Mouse (Mus musculus): ENCODE measurements around the gene Olfr1361. TPM values are rescaled to one million over a fixed set of nuclear protein-coding genes. Genes with fewer than 3 reads are reported as not detected.

The Olfr1361 gene
- polyA plus RNA-seq (2012; rRNA removed) (not detected in 2 replicates), polyA plus RNA-seq (2014; fragmentation: Nextera tagmentation; extraction: Ambion mirVana) (not detected in 2 replicates)

GRCm38 (mm10) chr13:21663286-21663685 is at the start of gene Olfr1361:
TSS of gene Olfr1361 (minus strand) at chr13:21663386.
- no peaks in the 10 kb centered on the region for H3K9me3 ChIP-seq (ENCODE audit: control insufficient read depth, low read length)
- no peaks in the 10 kb centered on the region for H3K36me3 ChIP-seq (replicated peaks; ENCODE audit: control insufficient read depth, insufficient read depth, low read depth)
- no peak within 1 kb of the TSS for H3K4me3 ChIP-seq (ENCODE audit: insufficient read depth in 1 of 2, low read depth in 2 of 2, low read length in 2 of 2)
- no peaks in the 10 kb centered on the region for H3K27me3 ChIP-seq (ENCODE audit: control insufficient read depth, insufficient read depth, low read length)
- no peak for TF ChIP-seq CTCF (IDR thresholded peaks at IDR 0.05; ENCODE audit: low read depth)
- TF ChIP-seq EP300 (IDR thresholded peaks at IDR 0.05; ENCODE audit: low read depth), result no peak
- DNase-seq (ENCODE audit: low read depth in 3 of 3, low spot score in 3 of 3) (no peak), ATAC-seq (ENCODE audit: insufficient read depth) (no peak)
- no peak within 1 kb of the TSS for H3K27ac ChIP-seq
- WGBS (ENCODE audit: insufficient replicate concordance), result 57% methylated on average over 2 of the region's 2 CpGs
- no peak within 1 kb of the TSS for H3K9ac ChIP-seq (replicated peaks)
- H3K4me1 ChIP-seq (replicated peaks; ENCODE audit: control insufficient read depth in 2 of 2, insufficient read depth in 2 of 2, low read length in 1 of 2), result no peaks in the 10 kb centered on the region
- no peak within 1 kb of the TSS for H3K4me2 ChIP-seq (ENCODE audit: low read depth)

- H3K4me2 ChIP-seq (ENCODE audit: low read depth), result peak overlapping the region; percentile 73
- H3K4me1 ChIP-seq (replicated peaks; ENCODE audit: control insufficient read depth in 2 of 2, insufficient read depth in 2 of 2, low read length in 1 of 2), result peaks cover 12 to 21% of the 10 kb centered on the region in 2 experiments
- no peak for TF ChIP-seq CTCF (IDR thresholded peaks at IDR 0.05; ENCODE audit: low read depth)
- peak; percentile 58 for TF ChIP-seq EP300 (IDR thresholded peaks at IDR 0.05; ENCODE audit: low read depth)
- H3K9ac ChIP-seq (replicated peaks), result peak overlapping the region; percentile 29
- ATAC-seq (ENCODE audit: insufficient read depth) (no peak), DNase-seq (ENCODE audit: low read depth in 3 of 3, low spot score in 3 of 3) (no peak)
- no peaks in the 10 kb centered on the region for H3K36me3 ChIP-seq (replicated peaks; ENCODE audit: control insufficient read depth, insufficient read depth, low read depth)
- H3K9me3 ChIP-seq (ENCODE audit: control insufficient read depth, low read length), result no peaks in the 10 kb centered on the region
- H3K27me3 ChIP-seq (ENCODE audit: control insufficient read depth, insufficient read depth, low read length), result no peaks in the 10 kb centered on the region
- H3K27ac ChIP-seq, result no peak overlapping the region
- peak overlapping the region in 1 of 2 experiments; percentile 47; a peak in 2 of 4 replicates for H3K4me3 ChIP-seq (ENCODE audit: insufficient read depth in 1 of 2, low read depth in 2 of 2, low read length in 2 of 2)
- WGBS (ENCODE audit: insufficient replicate concordance), result 22% methylated on average over 4 of the region's 4 CpGs
Observed at GRCm38 (mm10) chr13:21711698-21712097, 48.5 kb upstream of the Olfr1361 start.

DNA sequence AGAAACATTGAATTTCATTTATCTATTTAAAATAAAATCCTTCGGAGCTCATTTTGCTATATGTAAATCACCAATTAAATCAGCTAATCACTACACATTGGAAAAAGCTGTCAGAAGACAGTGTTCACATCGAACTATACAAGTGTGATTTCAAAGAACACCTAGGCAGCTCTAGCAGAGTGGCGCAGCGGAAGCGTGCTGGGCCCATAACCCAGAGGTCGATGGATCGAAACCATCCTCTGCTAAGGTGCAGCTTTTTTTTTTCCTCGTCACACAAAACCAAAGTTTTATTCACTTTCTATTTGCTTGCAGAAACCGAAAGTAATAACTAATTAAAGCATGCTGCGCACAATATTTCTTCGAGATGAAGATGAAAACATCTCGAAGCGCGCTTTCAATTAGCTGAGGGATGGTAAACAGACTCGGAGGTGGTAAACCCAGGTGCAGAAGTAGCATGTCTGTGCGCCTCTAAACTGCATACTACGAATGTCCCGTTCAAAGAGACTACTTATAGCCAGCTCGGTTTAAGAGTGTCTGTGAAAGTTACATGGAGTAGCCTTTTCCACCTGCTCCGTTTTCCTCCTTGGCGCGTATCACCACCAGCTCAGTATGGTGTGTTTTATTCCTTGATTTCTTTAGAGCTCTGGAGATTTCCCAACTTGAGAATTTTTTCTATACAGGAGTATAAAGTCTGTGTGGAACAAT is 47.8 kb upstream of the Olfr1361 start:
- no peaks in the 10 kb centered on the region for H3K27me3 ChIP-seq (ENCODE audit: control insufficient read depth, insufficient read depth, low read length)
- peaks cover 12 to 21% of the 10 kb centered on the region in 2 experiments for H3K4me1 ChIP-seq (replicated peaks; ENCODE audit: control insufficient read depth in 2 of 2, insufficient read depth in 2 of 2, low read length in 1 of 2)
- TF ChIP-seq EP300 (IDR thresholded peaks at IDR 0.05; ENCODE audit: low read depth) (no peak), CTCF (IDR thresholded peaks at IDR 0.05; ENCODE audit: low read depth) (no peak)
- H3K9me3 ChIP-seq (ENCODE audit: control insufficient read depth, low read length), result no peaks in the 10 kb centered on the region
- H3K4me2 ChIP-seq (ENCODE audit: low read depth), result peak overlapping the region; percentile 73
- 2% methylated on average over 22 of the region's 22 CpGs for WGBS (ENCODE audit: insufficient replicate concordance)
- H3K9ac ChIP-seq (replicated peaks), result peak overlapping the region; percentile 29
- peak overlapping the region; percentile 77 to 83 for H3K4me3 ChIP-seq (ENCODE audit: insufficient read depth in 1 of 2, low read depth in 2 of 2, low read length in 2 of 2)
- DNase-seq (ENCODE audit: low read depth in 3 of 3, low spot score in 3 of 3) (peak in 2 of 3 experiments; percentile 49 to 70), ATAC-seq (ENCODE audit: insufficient read depth) (peak; percentile 67)
- H3K36me3 ChIP-seq (replicated peaks; ENCODE audit: control insufficient read depth, insufficient read depth, low read depth), result no peaks in the 10 kb centered on the region
- H3K27ac ChIP-seq, result no peak overlapping the region

GRCm38 (mm10) chr13:21710031-21710711 is 47.0 kb upstream of the Olfr1361 start:
- no peaks in the 10 kb centered on the region for H3K36me3 ChIP-seq (replicated peaks; ENCODE audit: control insufficient read depth, insufficient read depth, low read depth)
- H3K27ac ChIP-seq, result peak overlapping the region; percentile 75
- peak overlapping the region; percentile 73 for H3K4me2 ChIP-seq (ENCODE audit: low read depth)
- no peaks in the 10 kb centered on the region for H3K27me3 ChIP-seq (ENCODE audit: control insufficient read depth, insufficient read depth, low read length)
- DNase-seq (ENCODE audit: low read depth in 3 of 3, low spot score in 3 of 3) (peak; percentile 78 to 82 (median 79)), ATAC-seq (ENCODE audit: insufficient read depth) (peak; percentile 79)
- peaks cover 9 to 16% of the 10 kb centered on the region in 2 experiments for H3K4me1 ChIP-seq (replicated peaks; ENCODE audit: control insufficient read depth in 2 of 2, insufficient read depth in 2 of 2, low read length in 1 of 2)
- no peaks in the 10 kb centered on the region for H3K9me3 ChIP-seq (ENCODE audit: control insufficient read depth, low read length)
- under 1% methylated on average over 32 of the region's 32 CpGs for WGBS (ENCODE audit: insufficient replicate concordance)
- peak overlapping the region; percentile 85 for H3K9ac ChIP-seq (replicated peaks)
- H3K4me3 ChIP-seq (ENCODE audit: insufficient read depth in 1 of 2, low read depth in 2 of 2, low read length in 2 of 2), result peak overlapping the region; percentile 77 to 97
- TF ChIP-seq CTCF (IDR thresholded peaks at IDR 0.05; ENCODE audit: low read depth) (peak; percentile 94), EP300 (IDR thresholded peaks at IDR 0.05; ENCODE audit: low read depth) (0 out of 2 replicates have a peak, but pooled peaks have one; percentile 24)

- Histone ChIP-seq H3K27ac (no peak overlapping the region), H3K27me3 (ENCODE audit: control insufficient read depth, insufficient read depth, low read length) (no peaks in the 10 kb centered on the region), H3K4me2 (ENCODE audit: low read depth) (no peak overlapping the region), H3K4me1 (replicated peaks; ENCODE audit: control insufficient read depth in 2 of 2, insufficient read depth in 2 of 2, low read length in 1 of 2) (peaks cover 1 to 8% of the 10 kb centered on the region in 2 experiments; a peak in 3 of 4 replicates), H3K9ac (replicated peaks) (no peak overlapping the region), H3K4me3 (ENCODE audit: insufficient read depth in 1 of 2, low read depth in 2 of 2, low read length in 2 of 2) (no peak overlapping the region), H3K36me3 (replicated peaks; ENCODE audit: control insufficient read depth, insufficient read depth, low read depth) (no peaks in the 10 kb centered on the region), H3K9me3 (ENCODE audit: control insufficient read depth, low read length) (no peaks in the 10 kb centered on the region)
- 47% methylated on average over 4 of the region's 4 CpGs for WGBS (ENCODE audit: insufficient replicate concordance)
- no peak for TF ChIP-seq CTCF (IDR thresholded peaks at IDR 0.05; ENCODE audit: low read depth)
- no peak for TF ChIP-seq EP300 (IDR thresholded peaks at IDR 0.05; ENCODE audit: low read depth)
- DNase-seq (ENCODE audit: low read depth in 3 of 3, low spot score in 3 of 3), result no peak
- no peak for ATAC-seq (ENCODE audit: insufficient read depth)
Observed at GRCm38 (mm10) chr13:21706669-21707068, 43.5 kb upstream of the Olfr1361 start.

Measured in liver, embryonic 14.5 days (tissue).